Mouse (Mus musculus): Measurements from ENCODE around the gene Trak1. TPM values are rescaled to one million over a fixed set of nuclear protein-coding genes. Genes with fewer than 3 reads are reported as not detected.

Gene Trak1
- polyA plus RNA-seq, 1 experiment from 2014 or later = 60.0 TPM

- Histone ChIP-seq H3K27ac (ENCODE audit: low read depth, low read length) (no peak overlapping the region), H3K9ac (replicated peaks; ENCODE audit: low read depth, low read length) (no peak overlapping the region), H3K9me3 (ENCODE audit: control insufficient read depth, low read length) (no peaks in the 10 kb centered on the region), H3K36me3 (ENCODE audit: control insufficient read depth, insufficient read depth, low read length) (no peaks in the 10 kb centered on the region), H3K27me3 (ENCODE audit: control insufficient read depth, insufficient read depth, low read length) (no peaks in the 10 kb centered on the region), H3K4me3 (ENCODE audit: low read depth, low read length) (no peak overlapping the region), H3K4me1 (ENCODE audit: control insufficient read depth, insufficient read depth, low read length) (no peaks in the 10 kb centered on the region), H3K4me2 (ENCODE audit: low read depth, low read length) (no peak overlapping the region)
- 79% methylated on average over 4 of the region's 4 CpGs for WGBS
- ATAC-seq (ENCODE audit: low read depth) = no peak
These were observed 25.7 kb upstream of the Trak1 start for GRCm38 (mm10) chr9:121271561-121271960.

GRCm38 (mm10) chr9:121276745-121277117, 20.6 kb upstream of the Trak1 start:
- H3K27ac ChIP-seq (ENCODE audit: low read depth, low read length) = peak overlapping the region; percentile 80; the same call in 1 of the 2 replicates
- H3K9me3 ChIP-seq (ENCODE audit: control insufficient read depth, low read length) = no peaks in the 10 kb centered on the region
- WGBS = 14% methylated on average over 15 of the region's 15 CpGs
- H3K27me3 ChIP-seq (ENCODE audit: control insufficient read depth, insufficient read depth, low read length) = no peaks in the 10 kb centered on the region
- no peaks in the 10 kb centered on the region for H3K36me3 ChIP-seq (ENCODE audit: control insufficient read depth, insufficient read depth, low read length)
- H3K4me1 ChIP-seq (ENCODE audit: control insufficient read depth, insufficient read depth, low read length) = no peaks in the 10 kb centered on the region
- ATAC-seq (ENCODE audit: low read depth) = peak; percentile 3; the same call in 1 of the 2 replicates
- H3K4me3 ChIP-seq (ENCODE audit: low read depth, low read length) = peak overlapping the region; percentile 66
- H3K9ac ChIP-seq (replicated peaks; ENCODE audit: low read depth, low read length) = peak overlapping the region; percentile 55
- peak overlapping the region; percentile 73 for H3K4me2 ChIP-seq (ENCODE audit: low read depth, low read length)

- H3K4me1 ChIP-seq (ENCODE audit: control insufficient read depth, insufficient read depth, low read length) = no peaks in the 10 kb centered on the region
- peak within 1 kb of the TSS; percentile 55 for H3K9ac ChIP-seq (replicated peaks; ENCODE audit: low read depth, low read length)
- peak within 1 kb of the TSS; percentile 73 for H3K4me2 ChIP-seq (ENCODE audit: low read depth, low read length)
- H3K36me3 ChIP-seq (ENCODE audit: control insufficient read depth, insufficient read depth, low read length) = no peaks in the 10 kb centered on the region
- peak within 1 kb of the TSS; percentile 66 for H3K4me3 ChIP-seq (ENCODE audit: low read depth, low read length)
- H3K9me3 ChIP-seq (ENCODE audit: control insufficient read depth, low read length) = no peaks in the 10 kb centered on the region
- peak within 1 kb of the TSS; percentile 80 for H3K27ac ChIP-seq (ENCODE audit: low read depth, low read length)
- ATAC-seq (ENCODE audit: low read depth) = peak; percentile 97
- WGBS = under 1% methylated on average over 59 of the region's 59 CpGs
- no peaks in the 10 kb centered on the region for H3K27me3 ChIP-seq (ENCODE audit: control insufficient read depth, insufficient read depth, low read length)
These were observed 19.9 kb upstream of the Trak1 start, which contains the start of gene Ulk4 for GRCm38 (mm10) chr9:121277118-121278060. TSS of gene Ulk4 (minus strand) at chr9:121277197.

GRCm38 (mm10) chr9:121279216-121279615, 18.1 kb upstream of the Trak1 start:
- H3K4me2 ChIP-seq (ENCODE audit: low read depth, low read length) = no peak overlapping the region
- WGBS = 93% methylated on average over 5 of the region's 5 CpGs
- no peak overlapping the region for H3K4me3 ChIP-seq (ENCODE audit: low read depth, low read length)
- no peaks in the 10 kb centered on the region for H3K4me1 ChIP-seq (ENCODE audit: control insufficient read depth, insufficient read depth, low read length)
- no peaks in the 10 kb centered on the region for H3K36me3 ChIP-seq (ENCODE audit: control insufficient read depth, insufficient read depth, low read length)
- H3K9ac ChIP-seq (replicated peaks; ENCODE audit: low read depth, low read length) = no peak overlapping the region
- ATAC-seq (ENCODE audit: low read depth) = no peak
- H3K27ac ChIP-seq (ENCODE audit: low read depth, low read length) = no peak overlapping the region
- no peaks in the 10 kb centered on the region for H3K9me3 ChIP-seq (ENCODE audit: control insufficient read depth, low read length)
- no peaks in the 10 kb centered on the region for H3K27me3 ChIP-seq (ENCODE audit: control insufficient read depth, insufficient read depth, low read length)

- no peaks in the 10 kb centered on the region for H3K36me3 ChIP-seq (ENCODE audit: control insufficient read depth, insufficient read depth, low read length)
- 85% methylated on average over 6 of the region's 6 CpGs for whole genome bisulfite sequencing
- no peak overlapping the region for H3K9ac ChIP-seq (replicated peaks; ENCODE audit: low read depth, low read length)
- ATAC-seq (ENCODE audit: low read depth) = no peak
- H3K27ac ChIP-seq (ENCODE audit: low read depth, low read length) = no peak overlapping the region
- H3K4me1 ChIP-seq (ENCODE audit: control insufficient read depth, insufficient read depth, low read length) = no peaks in the 10 kb centered on the region
- H3K9me3 ChIP-seq (ENCODE audit: control insufficient read depth, low read length) = no peaks in the 10 kb centered on the region
- H3K4me3 ChIP-seq (ENCODE audit: low read depth, low read length) = no peak overlapping the region
- no peak overlapping the region for H3K4me2 ChIP-seq (ENCODE audit: low read depth, low read length)
- no peaks in the 10 kb centered on the region for H3K27me3 ChIP-seq (ENCODE audit: control insufficient read depth, insufficient read depth, low read length)
These were observed 15.4 kb upstream of the Trak1 start for GRCm38 (mm10) chr9:121281891-121282290.

- Histone ChIP-seq H3K4me3 (ENCODE audit: low read depth, low read length) (no peak overlapping the region), H3K27me3 (ENCODE audit: control insufficient read depth, insufficient read depth, low read length) (no peaks in the 10 kb centered on the region), H3K36me3 (ENCODE audit: control insufficient read depth, insufficient read depth, low read length) (no peaks in the 10 kb centered on the region), H3K4me2 (ENCODE audit: low read depth, low read length) (no peak overlapping the region), H3K9ac (replicated peaks; ENCODE audit: low read depth, low read length) (no peak overlapping the region), H3K4me1 (ENCODE audit: control insufficient read depth, insufficient read depth, low read length) (no peaks in the 10 kb centered on the region), H3K27ac (ENCODE audit: low read depth, low read length) (no peak overlapping the region), H3K9me3 (ENCODE audit: control insufficient read depth, low read length) (no peaks in the 10 kb centered on the region)
- WGBS = 99% methylated on average over 6 of the region's 6 CpGs
- no peak for ATAC-seq (ENCODE audit: low read depth)
These were observed 13.6 kb upstream of the Trak1 start for GRCm38 (mm10) chr9:121283620-121284185.

GRCm38 (mm10) chr9:121284422-121284821, 12.9 kb upstream of the Trak1 start:
- H3K4me2 ChIP-seq (ENCODE audit: low read depth, low read length) = no peak overlapping the region
- 91% methylated on average over 3 of the region's 3 CpGs for WGBS
- no peaks in the 10 kb centered on the region for H3K27me3 ChIP-seq (ENCODE audit: control insufficient read depth, insufficient read depth, low read length)
- H3K9ac ChIP-seq (replicated peaks; ENCODE audit: low read depth, low read length) = no peak overlapping the region
- no peaks in the 10 kb centered on the region for H3K36me3 ChIP-seq (ENCODE audit: control insufficient read depth, insufficient read depth, low read length)
- H3K4me3 ChIP-seq (ENCODE audit: low read depth, low read length) = no peak overlapping the region
- ATAC-seq (ENCODE audit: low read depth) = no peak
- no peak overlapping the region for H3K27ac ChIP-seq (ENCODE audit: low read depth, low read length)
- H3K9me3 ChIP-seq (ENCODE audit: control insufficient read depth, low read length) = no peaks in the 10 kb centered on the region
- H3K4me1 ChIP-seq (ENCODE audit: control insufficient read depth, insufficient read depth, low read length) = no peaks in the 10 kb centered on the region

GRCm38 (mm10) chr9:121285341-121286324, 11.7 kb upstream of the Trak1 start:
- Histone ChIP-seq H3K4me1 (ENCODE audit: control insufficient read depth, insufficient read depth, low read length) (no peaks in the 10 kb centered on the region), H3K9ac (replicated peaks; ENCODE audit: low read depth, low read length) (peak overlapping the region; percentile 32; the same call in 1 of the 2 replicates), H3K4me2 (ENCODE audit: low read depth, low read length) (peak overlapping the region; percentile 49), H3K27me3 (ENCODE audit: control insufficient read depth, insufficient read depth, low read length) (no peaks in the 10 kb centered on the region), H3K9me3 (ENCODE audit: control insufficient read depth, low read length) (no peaks in the 10 kb centered on the region), H3K27ac (ENCODE audit: low read depth, low read length) (0 out of 2 replicates have a peak overlapping the region, but pooled peaks have one; percentile 36), H3K4me3 (ENCODE audit: low read depth, low read length) (peak overlapping the region; percentile 36), H3K36me3 (ENCODE audit: control insufficient read depth, insufficient read depth, low read length) (no peaks in the 10 kb centered on the region)
- ATAC-seq (ENCODE audit: low read depth) = peak; percentile 88
- 21% methylated on average over 29 of the region's 29 CpGs for WGBS
